1 mouse cellular context compared by ENCODE assay signal in the genomic region with DNA sequence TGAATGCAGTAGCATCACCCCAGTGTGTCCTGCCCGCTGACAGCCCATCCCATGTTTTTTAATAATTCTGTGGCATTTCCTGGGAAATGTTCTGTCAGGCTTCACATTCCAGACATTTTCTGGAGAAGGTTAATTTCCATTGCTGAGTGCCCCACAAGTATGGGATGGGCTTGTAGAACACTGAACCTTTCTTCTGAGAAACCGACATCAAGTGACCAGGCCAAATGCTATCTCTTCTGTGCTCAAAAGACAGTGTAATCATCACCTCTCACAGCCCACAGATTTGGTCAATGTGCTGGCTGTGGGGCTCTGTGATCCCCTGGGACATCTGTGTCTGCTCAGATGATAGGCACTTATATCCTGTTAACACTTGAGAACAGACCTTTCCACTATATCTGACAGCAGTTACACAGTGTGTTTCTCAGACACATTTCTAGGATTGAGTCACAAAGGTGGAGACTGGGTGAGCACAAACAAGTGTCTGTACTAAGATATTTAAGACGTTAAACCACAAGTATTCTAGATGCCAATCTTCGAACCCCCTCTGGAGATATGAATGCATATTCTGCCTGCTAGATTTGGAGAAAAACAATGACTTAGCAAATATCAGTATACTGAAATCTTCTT.
TF ChIP-seq lines count a peak whose summit lies in the region.

No protein-coding gene starts in this region.

TF ChIP-seq in MEL, 35 proteins besides CTCF, POLR2A, EP300 and RAD21 (continued from another document):
- TF ChIP-seq MAX (IDR thresholded peaks at IDR 0.05; ENCODE audit: low read length) (peak; percentile 60), GATA1 (IDR thresholded peaks at IDR 0.05; ENCODE audit: low read depth, low read length) (peak; percentile 95), ZMIZ1 (IDR thresholded peaks at IDR 0.05; ENCODE audit: low read depth, low read length) (peak; percentile 75), TCF12 (IDR thresholded peaks at IDR 0.05; ENCODE audit: low read depth, low read length) (peak; percentile 99), HCFC1 (IDR thresholded peaks at IDR 0.05; ENCODE audit: low read depth, low read length) (peak; percentile 54; the same call in 1 of the 2 replicates), MXI1 (IDR thresholded peaks at IDR 0.05; ENCODE audit: low read depth, low read length) (peak; percentile 59; the same call in 1 of the 2 replicates), ZKSCAN1 (IDR thresholded peaks at IDR 0.05; ENCODE audit: low read depth, low read length) (no peak), ZNF384 (IDR thresholded peaks at IDR 0.05; ENCODE audit: low read depth, low read length) (peak; percentile 26; the same call in 1 of the 2 replicates), MYB (IDR thresholded peaks at IDR 0.05; ENCODE audit: low read depth, low read length) (peak; percentile 96), KAT2A (conservative IDR thresholded peaks at IDR 0.05; ENCODE audit: low read depth, low read length) (peak; percentile 57), E2F4 (IDR thresholded peaks at IDR 0.05; ENCODE audit: borderline replicate concordance, low read depth, low read length) (0 out of 2 replicates have a peak, but pooled peaks have one; percentile 47), MYC (IDR thresholded peaks at IDR 0.05; ENCODE audit: low read depth, low read length) (0 out of 2 replicates have a peak, but pooled peaks have one; percentile 47), BHLHE40 (IDR thresholded peaks at IDR 0.05; ENCODE audit: borderline replicate concordance, low read depth, low read length) (peak; percentile 82), UBTF (IDR thresholded peaks at IDR 0.05; ENCODE audit: borderline replicate concordance, insufficient read depth, low read depth, low read length) (0 out of 2 replicates have a peak, but pooled peaks have one; percentile 65), MEF2A (IDR thresholded peaks at IDR 0.05; ENCODE audit: extremely low read depth, insufficient replicate concordance, low read depth, low read length, poor library complexity, severe bottlenecking) (peak; percentile 75; the same call in 1 of the 2 replicates), POLR2AphosphoS2 (IDR thresholded peaks at IDR 0.05; ENCODE audit: low read length) (peak; percentile 72; the same call in 1 of the 2 replicates)
